ENCODE assay signal across 22 mouse cellular contexts in the genomic region with DNA sequence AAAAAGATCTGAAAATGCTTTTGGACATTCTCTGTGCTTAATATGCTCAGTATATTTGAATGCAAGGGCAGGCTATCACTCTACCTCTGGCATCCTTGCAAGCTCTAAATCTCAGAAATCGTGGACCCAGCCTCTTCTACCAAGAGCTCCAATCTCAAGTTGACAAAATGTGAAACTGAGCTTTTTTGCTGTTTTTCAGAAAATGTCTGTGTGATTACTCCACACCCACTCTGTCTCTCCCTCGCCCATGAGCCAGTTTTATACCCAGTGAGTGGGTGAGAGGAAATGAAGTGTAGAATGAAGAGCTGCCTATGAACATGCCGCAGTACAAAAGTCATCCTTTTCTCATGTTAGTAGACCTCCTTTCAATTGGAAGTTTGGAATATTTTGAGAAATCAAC. TPM values are rescaled to one million over a fixed set of nuclear protein-coding genes. Genes with fewer than 3 reads are reported as not detected.
"Had no signal": no experiment of that assay in that cellular context is flagged by ENCODE, and none has a peak within 500 bp of the region (broad histone marks: within the 10 kb centered on the region; RNA-seq: fewer than 3 reads in every experiment).

No protein-coding gene starts in this region.

- ATAC-seq: lung, postnatal 0 days; midbrain, embryonic 13.5 days; midbrain, embryonic 16.5 days had no signal

- H3K4me1 ChIP-seq: lung, embryonic 15.5 days; midbrain, embryonic 10.5 days; midbrain, embryonic 13.5 days; neural tube, embryonic 13.5 days; neural tube, embryonic 15.5 days had no signal

- H3K4me2 ChIP-seq: lung, embryonic 15.5 days; midbrain, embryonic 13.5 days; neural tube, embryonic 13.5 days; neural tube, embryonic 15.5 days had no signal

- H3K4me3 ChIP-seq: lung, embryonic 15.5 days; midbrain, embryonic 10.5 days; midbrain, embryonic 13.5 days; myocyte; neural tube, embryonic 13.5 days; neural tube, embryonic 15.5 days had no signal

- DNase-seq: lung, adult 18-20 months; lung, postnatal 14 days; lung, postnatal 4 days; retina, postnatal 1 day; right cerebral cortex, adult 18-20 months; right cerebral cortex, postnatal 25 days; right cerebral cortex, postnatal 4 days; spleen, adult 18-20 months; thymus, adult 2 months; thymus, postnatal 25 days; thymus, postnatal 4 days had no signal

- H3K27me3 ChIP-seq: lung, embryonic 15.5 days; midbrain, embryonic 13.5 days; neural tube, embryonic 13.5 days; neural tube, embryonic 15.5 days had no signal

- H3K36me3 ChIP-seq: lung, embryonic 15.5 days; midbrain, embryonic 10.5 days; midbrain, embryonic 13.5 days; neural tube, embryonic 13.5 days; neural tube, embryonic 15.5 days had no signal

- H3K9ac ChIP-seq: liver, embryonic 14.5 days; lung, embryonic 15.5 days; midbrain, embryonic 13.5 days; neural tube, embryonic 13.5 days; neural tube, embryonic 15.5 days had no signal

- H3K9me3 ChIP-seq: lung, embryonic 15.5 days; midbrain, embryonic 10.5 days; midbrain, embryonic 13.5 days; neural tube, embryonic 13.5 days; neural tube, embryonic 15.5 days had no signal

- H3K27ac ChIP-seq: liver, embryonic 14.5 days; lung, embryonic 15.5 days; midbrain, embryonic 10.5 days; midbrain, embryonic 13.5 days; neural tube, embryonic 13.5 days; neural tube, embryonic 15.5 days had no signal

RNA-seq across cellular contexts. Expression of gene Fign, which starts 13.3 kb away (rescaled TPM):
- total RNA-seq: megakaryocyte, adult 5-6 weeks; megakaryocyte-erythroid progenitor cell, adult 5-6 weeks had no signal
